Mouse (Mus musculus) erythroblast, embryonic 14.5 days (primary cell): ENCODE measurements around the gene Ntsr2.

ENCODE experiments used
- GATA1 ChIP-seq: IDR thresholded peaks from 2 replicates; pipeline ENCODE4 v1.6.1; 2012; ENCODE audit warnings: low read length, inconsistent platforms, mixed read lengths
- TAL1 ChIP-seq: IDR thresholded peaks from 3 replicates; pipeline ENCODE4 v1.6.1; 2012; ENCODE audit warnings: low read length, inconsistent platforms, mixed read lengths

DNA sequence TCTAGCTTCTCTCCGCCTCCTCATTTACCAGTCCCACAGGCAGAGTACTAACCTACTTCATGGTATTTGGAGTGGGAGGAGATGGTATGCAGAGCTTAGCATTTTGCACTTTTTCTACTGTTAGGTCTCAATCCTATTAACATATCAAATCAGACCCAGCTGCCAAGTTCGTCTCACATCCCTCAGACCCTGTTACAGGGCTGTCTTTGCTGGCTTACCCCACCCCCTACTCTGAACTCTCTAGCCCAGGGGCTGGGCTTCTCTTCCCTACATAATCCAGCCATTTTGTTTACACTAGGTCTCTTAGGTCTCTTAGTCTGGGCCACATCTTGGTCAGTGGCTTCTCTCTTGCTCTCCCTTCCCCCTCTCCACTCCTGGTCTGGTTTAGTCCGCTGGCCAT is 16.0 kb downstream of the Ntsr2 start:
- TF ChIP-seq TAL1: no peak
- TF ChIP-seq GATA1: no peak
